Mouse (Mus musculus): ENCODE data around the gene Col6a3. TPM values are rescaled to one million over a fixed set of nuclear protein-coding genes. Genes with fewer than 3 reads are reported as not detected.

Col6a3 gene
- total and polyA plus RNA-seq, 3 experiments: 0.25 TPM; not detected in 2

DNA sequence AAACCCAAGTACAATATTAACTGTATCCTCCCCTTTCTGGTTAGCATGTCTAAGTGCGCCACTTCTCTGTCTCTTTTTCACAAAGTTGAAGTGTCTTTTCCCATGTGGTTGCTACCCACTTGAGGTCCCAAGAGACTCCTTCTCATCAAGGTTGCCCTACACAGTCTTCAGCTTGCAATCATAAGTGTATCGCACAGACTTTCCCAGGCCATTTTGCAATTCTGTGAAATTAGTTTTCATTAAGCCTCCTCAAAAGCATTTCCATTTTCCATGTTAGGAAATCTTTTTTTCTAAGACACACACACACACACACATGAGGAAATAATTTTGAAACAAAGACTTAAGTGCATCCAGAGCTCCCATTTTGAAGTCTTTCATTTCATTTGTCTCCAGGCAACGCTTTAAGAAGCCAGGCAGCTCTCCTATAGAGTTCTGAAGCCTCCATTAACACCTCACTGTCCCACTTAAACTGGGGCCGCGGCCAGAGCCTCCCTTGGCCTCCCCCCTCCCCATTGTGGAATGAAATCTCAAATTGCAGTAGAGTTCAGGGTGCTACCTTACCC lies 7.5 kb downstream of the Col6a3 start:
- Histone ChIP-seq H3K9me3 (replicated peaks; ENCODE audit: low read length) (no peaks in the 10 kb centered on the region), H3K4me2 (ENCODE audit: insufficient read depth, low read depth, poor library complexity, severe bottlenecking) (no peak overlapping the region), H3K4me1 (ENCODE audit: control insufficient read depth in 1 of 2, insufficient read depth in 2 of 2) (no peaks in the 10 kb centered on the region), H3K4me3 (replicated peaks in 1 of 3; ENCODE audit: low read depth in 2 of 3, low read length in 2 of 3, poor library complexity in 1 of 3) (no peak overlapping the region), H3K27me3 (replicated peaks) (peaks cover 92% of the 10 kb centered on the region), H3K27ac (ENCODE audit: insufficient read depth, low read depth) (no peak overlapping the region), H3K79me2 (replicated peaks; ENCODE audit: control insufficient read depth, extremely low read depth, insufficient read depth, poor library complexity, severe bottlenecking) (no peaks in the 10 kb centered on the region), H3K36me3 (replicated peaks in 1 of 2; ENCODE audit: control insufficient read depth in 1 of 2, insufficient read depth in 1 of 2, low read length in 1 of 2) (no peaks in the 10 kb centered on the region), H3K9ac (ENCODE audit: insufficient read depth, low read depth) (no peak overlapping the region)
- dilution Hi-C loops (cut with MboI; ENCODE audit: extremely low pct_ligation_motif_present, extremely low pct_unique_long_range_greater_than_20kb, low sequenced_read_pairs): no loop called here
- DNase-seq (ENCODE audit: extremely low read depth): no peak
- in situ Hi-C loops (cut with MboI; ENCODE audit: low pct_ligation_motif_present, low pct_unique_long_range_greater_than_20kb, low sequenced_read_pairs): no loop called here
- TF ChIP-seq CHD1 (IDR thresholded peaks at IDR 0.05; ENCODE audit: low read depth, low read length) (no peak), USF2 (conservative IDR thresholded peaks at IDR 0.05; ENCODE audit: low read depth, low read length) (no peak), SMC3 (IDR thresholded peaks at IDR 0.05; ENCODE audit: low read depth, low read length) (no peak), E2F4 (IDR thresholded peaks at IDR 0.05; ENCODE audit: insufficient replicate concordance, low read depth, low read length) (no peak), BHLHE40 (IDR thresholded peaks at IDR 0.05; ENCODE audit: low read depth, low read length) (no peak), ZNF384 (IDR thresholded peaks at IDR 0.05; ENCODE audit: low read depth, low read length) (no peak), TBP (conservative IDR thresholded peaks at IDR 0.05; ENCODE audit: low read depth, low read length) (no peak), JUND (conservative IDR thresholded peaks at IDR 0.05; ENCODE audit: low read depth, low read length) (no peak), NRF1 (IDR thresholded peaks at IDR 0.05; ENCODE audit: low read depth, low read length) (no peak), CHD2 (IDR thresholded peaks at IDR 0.05; ENCODE audit: low read length) (no peak)

DNA sequence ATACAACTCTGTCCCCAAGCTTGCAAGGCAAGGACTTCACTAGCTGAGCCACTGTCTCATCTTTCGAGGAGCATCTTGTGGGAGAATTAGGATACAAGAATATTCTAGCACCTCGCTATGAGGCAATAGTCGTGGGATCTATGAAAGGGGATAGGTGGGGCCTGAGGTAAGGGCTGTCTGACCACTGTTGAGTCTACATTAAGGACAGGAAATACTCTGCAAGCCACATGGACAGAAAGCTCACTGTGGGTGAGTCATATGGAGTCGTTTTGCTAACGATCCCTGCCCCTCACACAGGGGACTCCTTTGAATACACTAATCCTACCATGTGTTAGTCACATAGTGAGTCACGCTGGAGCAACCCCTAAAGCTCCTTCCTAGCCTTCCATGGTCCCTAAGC lies 9.1 kb downstream of the Col6a3 start:
- no peaks in the 10 kb centered on the region for H3K4me1 ChIP-seq (ENCODE audit: control insufficient read depth in 1 of 2, insufficient read depth in 2 of 2)
- no peaks in the 10 kb centered on the region for H3K9me3 ChIP-seq (replicated peaks; ENCODE audit: low read length)
- H3K27me3 ChIP-seq (replicated peaks): peaks cover 91% of the 10 kb centered on the region
- no peak overlapping the region for H3K4me2 ChIP-seq (ENCODE audit: insufficient read depth, low read depth, poor library complexity, severe bottlenecking)
- DNase-seq (ENCODE audit: extremely low read depth): no peak
- no peaks in the 10 kb centered on the region for H3K79me2 ChIP-seq (replicated peaks; ENCODE audit: control insufficient read depth, extremely low read depth, insufficient read depth, poor library complexity, severe bottlenecking)
- dilution Hi-C loops (cut with MboI; ENCODE audit: extremely low pct_ligation_motif_present, extremely low pct_unique_long_range_greater_than_20kb, low sequenced_read_pairs) (no loop called here), in situ Hi-C loops (cut with MboI; ENCODE audit: low pct_ligation_motif_present, low pct_unique_long_range_greater_than_20kb, low sequenced_read_pairs) (no loop called here)
- no peak overlapping the region for H3K4me3 ChIP-seq (replicated peaks in 1 of 3; ENCODE audit: low read depth in 2 of 3, low read length in 2 of 3, poor library complexity in 1 of 3)
- no peak overlapping the region; the same call in 1 of the 2 replicates for H3K27ac ChIP-seq (ENCODE audit: insufficient read depth, low read depth)
- H3K9ac ChIP-seq (ENCODE audit: insufficient read depth, low read depth): no peak overlapping the region
- H3K36me3 ChIP-seq (replicated peaks in 1 of 2; ENCODE audit: control insufficient read depth in 1 of 2, insufficient read depth in 1 of 2, low read length in 1 of 2): no peaks in the 10 kb centered on the region
- TF ChIP-seq GABPA (IDR thresholded peaks at IDR 0.05; ENCODE audit: insufficient replicate concordance, low read depth, low read length) (no peak), JUND (conservative IDR thresholded peaks at IDR 0.05; ENCODE audit: low read depth, low read length) (no peak), ELF1 (IDR thresholded peaks at IDR 0.05; ENCODE audit: low read depth, low read length) (no peak), MAX (IDR thresholded peaks at IDR 0.05; ENCODE audit: low read length) (no peak), MAFK (IDR thresholded peaks at IDR 0.05; ENCODE audit: insufficient replicate concordance, low read length) (no peak), KAT2A (IDR thresholded peaks at IDR 0.05; ENCODE audit: insufficient replicate concordance, low read length) (no peak)
